Mouse (Mus musculus) megakaryocyte, embryonic 14.5 days (primary cell): ENCODE measurements around the gene Cadps. TPM values are rescaled to one million over a fixed set of nuclear protein-coding genes. Genes with fewer than 3 reads are reported as not detected.

Source experiments
- H3K27me3 ChIP-seq: replicated peaks from 2 replicates; pipeline ENCODE3; 2012; ENCODE audit warnings: inconsistent platforms
- H3K36me3 ChIP-seq: replicated peaks from 2 replicates; pipeline ENCODE3; 2012; ENCODE audit warnings: low read length, inconsistent platforms, mixed read lengths
- H3K4me1 ChIP-seq: 2 replicates; pipeline ENCODE4 v1.6.1; 2012; ENCODE audit warnings: inconsistent platforms
- H3K4me3 ChIP-seq: replicated peaks from 2 replicates; pipeline ENCODE3; 2012; ENCODE audit warnings: moderate library complexity, mild to moderate bottlenecking, inconsistent platforms
- H3K9me3 ChIP-seq: 2 replicates; pipeline ENCODE4 v1.6.1; 2012; ENCODE audit warnings: inconsistent platforms
- FLI1 ChIP-seq: IDR thresholded peaks from 2 replicates; pipeline ENCODE4 v1.6.1; 2012; ENCODE audit warnings: low read length, inconsistent platforms, mixed read lengths
- GATA1 ChIP-seq: IDR thresholded peaks from 3 replicates; pipeline ENCODE4 v1.6.1; 2012; ENCODE audit warnings: mixed read lengths, low read length, inconsistent platforms, borderline replicate concordance
- polyA plus RNA-seq: library from polyadenylated mRNA; stranded (reverse); fragments of >175 nt; gene quantifications from 2 replicates; pipeline ENCODE4 v1.2.3, GENCODE M21; 2012; ENCODE audit warnings: low replicate concordance; ENCODE audit not compliant: insufficient read depth

The Cadps gene
- polyA plus RNA-seq, 1 experiment: not detected

- H3K36me3 ChIP-seq: no peaks in the 10 kb centered on the region
- no peak overlapping the region for H3K4me3 ChIP-seq
- TF ChIP-seq GATA1 (no peak), FLI1 (no peak)
- peaks cover 24% of the 10 kb centered on the region for H3K27me3 ChIP-seq
- peaks cover 4% of the 10 kb centered on the region; the same call in 1 of the 2 replicates for H3K9me3 ChIP-seq
- H3K4me1 ChIP-seq: no peaks in the 10 kb centered on the region
Observed at GRCm38 (mm10) chr14:12821156-12821813, 1.6 kb downstream of the Cadps start.

- Histone ChIP-seq H3K4me1 (no peaks in the 10 kb centered on the region), H3K9me3 (peaks cover 4% of the 10 kb centered on the region; the same call in 1 of the 2 replicates), H3K36me3 (no peaks in the 10 kb centered on the region), H3K4me3 (no peak overlapping the region), H3K27me3 (peaks cover 24% of the 10 kb centered on the region)
- TF ChIP-seq GATA1 (no peak), FLI1 (no peak)
Observed at GRCm38 (mm10) chr14:12820149-12820548, 2.7 kb downstream of the Cadps start.

GRCm38 (mm10) chr14:12818442-12818841, 4.4 kb downstream of the Cadps start:
- no peaks in the 10 kb centered on the region for H3K36me3 ChIP-seq
- peaks cover 4% of the 10 kb centered on the region; the same call in 1 of the 2 replicates for H3K9me3 ChIP-seq
- no peaks in the 10 kb centered on the region for H3K4me1 ChIP-seq
- no peak overlapping the region for H3K4me3 ChIP-seq
- TF ChIP-seq FLI1 (no peak), GATA1 (no peak)
- H3K27me3 ChIP-seq: peaks cover 22% of the 10 kb centered on the region

DNA sequence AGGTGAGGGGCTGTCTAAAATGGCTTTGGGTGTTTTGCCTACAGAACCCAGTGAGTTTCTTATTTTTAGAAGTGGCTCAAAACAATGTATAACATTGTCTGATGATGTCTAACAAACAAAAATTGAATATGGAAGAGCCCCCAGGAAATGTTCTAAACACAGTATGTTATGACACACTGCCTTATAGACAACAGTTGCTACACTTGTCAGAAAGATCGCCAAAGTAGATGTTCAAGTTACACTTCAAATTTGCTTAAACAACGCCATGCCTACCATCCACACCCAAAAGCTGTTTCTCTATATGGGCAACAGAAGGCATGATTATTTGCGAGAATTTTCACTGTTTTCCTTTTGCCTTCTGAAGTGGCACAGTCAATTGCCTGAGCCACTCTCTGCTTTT, 10.8 kb downstream of the Cadps start:
- Histone ChIP-seq H3K36me3 (no peaks in the 10 kb centered on the region), H3K9me3 (no peaks in the 10 kb centered on the region)
- TF ChIP-seq FLI1: no peak
- TF ChIP-seq GATA1: no peak

DNA sequence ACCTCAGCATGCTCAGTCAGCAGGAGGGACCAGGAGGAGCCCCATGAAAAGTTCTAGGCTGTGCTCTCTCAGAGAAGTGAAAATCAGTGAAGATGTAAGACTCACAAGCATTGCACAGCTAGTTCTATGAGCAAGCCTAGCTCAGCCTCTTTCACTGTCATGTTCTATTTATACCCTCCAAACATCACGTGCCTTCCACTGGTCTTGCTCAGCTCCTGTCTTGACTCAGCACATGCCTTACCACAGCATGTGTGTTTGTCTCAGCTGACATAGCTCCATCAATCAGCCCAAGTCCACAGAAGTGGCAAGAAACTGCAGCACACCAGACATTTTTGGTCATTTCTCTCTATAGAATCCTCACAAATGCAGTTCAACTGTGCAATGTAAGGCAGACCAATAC, 19.9 kb downstream of the Cadps start:
- Histone ChIP-seq H3K9me3 (no peaks in the 10 kb centered on the region), H3K4me3 (no peak overlapping the region), H3K36me3 (no peaks in the 10 kb centered on the region), H3K4me1 (no peaks in the 10 kb centered on the region), H3K27me3 (no peaks in the 10 kb centered on the region)
- TF ChIP-seq FLI1: no peak
- no peak for TF ChIP-seq GATA1

More for the DNA sequence above, 10.8 kb downstream of the Cadps start:
- Histone ChIP-seq H3K27me3 (no peaks in the 10 kb centered on the region), H3K4me1 (no peaks in the 10 kb centered on the region), H3K4me3 (no peak overlapping the region)

- H3K27me3 ChIP-seq: no peaks in the 10 kb centered on the region
- no peaks in the 10 kb centered on the region for H3K9me3 ChIP-seq
- H3K4me1 ChIP-seq: no peaks in the 10 kb centered on the region
- no peak for TF ChIP-seq GATA1
- TF ChIP-seq FLI1: no peak
- H3K4me3 ChIP-seq: no peak overlapping the region
- no peaks in the 10 kb centered on the region for H3K36me3 ChIP-seq
Observed at GRCm38 (mm10) chr14:12801100-12801499, 21.8 kb downstream of the Cadps start.

DNA sequence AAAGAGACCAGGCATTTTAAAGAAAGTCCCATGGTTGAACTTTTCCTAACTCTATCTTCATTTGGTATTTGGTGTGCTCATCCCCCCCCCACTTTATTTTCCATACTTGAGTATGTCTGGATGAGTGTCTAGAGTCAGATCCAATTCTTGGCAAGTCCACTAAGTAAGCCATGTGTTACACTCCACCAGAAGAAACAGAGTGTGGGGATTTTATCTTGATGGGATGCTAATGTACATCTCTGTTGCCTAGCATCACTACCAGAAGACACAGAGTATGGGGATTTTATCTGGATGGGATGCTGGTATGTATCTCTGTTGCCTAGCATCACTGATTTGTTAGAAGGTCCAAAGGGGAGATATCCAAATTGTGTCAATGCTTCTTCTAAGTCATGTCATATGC, 24.0 kb downstream of the Cadps start:
- no peak for TF ChIP-seq GATA1
- TF ChIP-seq FLI1: no peak
- Histone ChIP-seq H3K36me3 (no peaks in the 10 kb centered on the region), H3K27me3 (no peaks in the 10 kb centered on the region), H3K4me1 (no peaks in the 10 kb centered on the region), H3K9me3 (peaks cover 5% of the 10 kb centered on the region; the same call in 1 of the 2 replicates), H3K4me3 (no peak overlapping the region)

DNA sequence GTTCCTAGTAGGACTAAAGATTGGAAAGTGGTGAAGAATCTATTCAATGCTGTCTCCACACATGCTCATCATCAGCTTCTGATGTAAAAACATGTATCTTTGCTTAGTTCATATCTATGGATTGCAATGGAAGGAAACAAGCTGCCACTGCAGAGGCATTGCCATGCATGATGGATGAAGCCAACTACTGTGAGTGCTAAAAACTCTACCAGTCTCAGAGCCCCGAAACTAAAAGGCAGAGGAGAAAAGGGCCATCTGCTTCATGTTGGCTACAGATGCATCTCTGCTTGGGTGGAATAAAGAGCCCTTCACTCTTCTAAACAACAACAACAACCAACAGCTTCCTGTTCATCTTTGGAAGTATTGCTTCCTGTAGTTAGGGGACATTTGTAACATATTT, 38.6 kb downstream of the Cadps start:
- Histone ChIP-seq H3K27me3 (no peaks in the 10 kb centered on the region), H3K9me3 (no peaks in the 10 kb centered on the region), H3K4me3 (no peak overlapping the region), H3K4me1 (no peaks in the 10 kb centered on the region), H3K36me3 (no peaks in the 10 kb centered on the region)
- TF ChIP-seq GATA1 (no peak), FLI1 (no peak)

DNA sequence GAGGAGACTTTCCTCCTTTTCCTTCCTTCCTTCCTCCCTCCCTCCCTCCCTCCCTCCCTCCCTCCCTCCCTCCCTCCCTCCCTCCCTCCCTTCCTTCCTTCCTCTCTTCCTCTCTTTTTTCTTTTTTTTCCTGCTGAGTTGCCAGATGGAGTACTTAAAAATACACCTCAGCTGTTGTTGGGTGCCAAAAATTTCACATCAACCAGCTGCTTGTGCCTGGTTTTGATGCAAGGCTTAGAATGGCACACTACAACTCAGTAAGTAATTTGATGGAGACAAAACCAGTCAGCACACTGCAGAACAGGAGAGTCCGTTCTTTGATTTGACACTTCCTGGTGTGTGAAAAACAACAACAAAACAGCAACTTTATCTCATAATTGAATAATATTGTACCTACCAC, 42.9 kb downstream of the Cadps start:
- TF ChIP-seq GATA1 (no peak), FLI1 (no peak)
- Histone ChIP-seq H3K9me3 (0 out of 2 replicates have a peak, but pooled peaks cover 3% of the 10 kb centered on the region), H3K27me3 (no peaks in the 10 kb centered on the region), H3K36me3 (no peaks in the 10 kb centered on the region), H3K4me3 (no peak overlapping the region), H3K4me1 (no peaks in the 10 kb centered on the region)

- TF ChIP-seq FLI1: no peak
- no peak for TF ChIP-seq GATA1
- 0 out of 2 replicates have a peak, but pooled peaks cover 3% of the 10 kb centered on the region for H3K9me3 ChIP-seq
- H3K4me3 ChIP-seq: no peak overlapping the region
- no peaks in the 10 kb centered on the region for H3K4me1 ChIP-seq
- H3K36me3 ChIP-seq: no peaks in the 10 kb centered on the region
- no peaks in the 10 kb centered on the region for H3K27me3 ChIP-seq
Observed at GRCm38 (mm10) chr14:12777990-12778389, 44.9 kb downstream of the Cadps start.
